Mouse (Mus musculus) intestine, embryonic 15.5 days (tissue): ENCODE data around the gene AC129217.1. TPM values are rescaled to one million over a fixed set of nuclear protein-coding genes. Genes with fewer than 3 reads are reported as not detected.
A peak's percentile ranks its signal among the peaks of the same experiment; 100 is the strongest.
"Not testable (repeated sequence)": the region's sequence is repeated elsewhere in the genome, so short reads cannot be mapped to it uniquely, and the experiment has no call there.

Experiments
- ATAC-seq: fragments of 200-750 bp; cut with Nextera tagmentation; 2 replicates; pipeline ENCODE4 v1.8.0; 2017; ENCODE audit warnings: moderate TSS enrichment, moderate library complexity
- H3K27ac ChIP-seq: fragments of 300-500 bp; sonication (generic); 2 replicates; pipeline ENCODE4 v1.5.1; 2015; ENCODE audit warnings: mild to moderate bottlenecking, inconsistent platforms
- H3K27me3 ChIP-seq: fragments of 300-500 bp; sonication (generic); replicated peaks from 2 replicates; pipeline ENCODE4 v1.6.1; 2015; ENCODE audit warnings: inconsistent platforms
- H3K36me3 ChIP-seq: fragments of 300-500 bp; sonication (generic); 2 replicates; pipeline ENCODE4 v1.6.1; 2015; ENCODE audit warnings: inconsistent platforms
- H3K4me1 ChIP-seq: fragments of 300-500 bp; sonication (generic); replicated peaks from 2 replicates; pipeline ENCODE4 v1.6.1; 2015; ENCODE audit warnings: inconsistent platforms
- H3K4me2 ChIP-seq: fragments of 300-500 bp; sonication (generic); replicated peaks from 2 replicates; pipeline ENCODE4 v1.6.1; 2015; ENCODE audit warnings: mild to moderate bottlenecking, inconsistent platforms
- H3K4me3 ChIP-seq: fragments of 300-500 bp; sonication (generic); replicated peaks from 2 replicates; pipeline ENCODE4 v1.5.1; 2015; ENCODE audit warnings: inconsistent platforms
- H3K9ac ChIP-seq: fragments of 300-500 bp; sonication (generic); 2 replicates; pipeline ENCODE4 v1.6.1; 2015; ENCODE audit warnings: inconsistent platforms
- H3K9me3 ChIP-seq: fragments of 300-500 bp; sonication (generic); 2 replicates; pipeline ENCODE4 v1.6.1; 2016; ENCODE audit warnings: inconsistent platforms
- WGBS: fragments of 180-500 bp; shearing (Covaris S2); methylation state at CpG from one replicate; pipeline ENCODE4 v1.1.7; 2015; 5-methylcytosine and 5-hydroxymethylcytosine counted together
- polyA plus RNA-seq: library from polyadenylated mRNA; unstranded; fragments of >200 nt; fragmentation: Nextera tagmentation; extraction: Ambion mirVana; gene quantifications from 2 replicates; pipeline ENCODE4 v1.2.1, GENCODE M21; 2015

AC129217.1 gene
- polyA plus RNA-seq, 1 experiment from 2014 or later, result not detected

DNA sequence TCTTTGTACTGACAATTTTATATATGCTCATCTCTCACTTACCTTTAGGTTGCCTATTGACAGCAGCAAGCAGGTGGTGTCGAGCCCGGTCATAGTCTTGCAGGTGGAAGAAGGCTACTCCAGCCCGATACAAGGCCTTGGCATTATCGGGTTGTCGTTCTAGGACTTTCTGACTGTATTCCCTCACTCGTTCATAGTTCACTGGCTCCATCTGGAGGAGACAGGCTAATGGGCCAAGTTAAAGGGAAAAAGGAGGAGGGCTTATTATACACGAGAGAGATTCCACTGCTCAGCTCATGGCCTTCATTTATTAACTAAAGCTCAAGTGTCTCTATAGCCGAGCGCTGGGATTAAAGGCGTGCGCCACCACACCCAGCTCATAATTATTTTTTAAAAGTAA lies 13.8 kb upstream of the AC129217.1 start:
- no peak overlapping the region; the same call in 1 of the 2 replicates for H3K9ac ChIP-seq
- no peak for ATAC-seq
- H3K4me2 ChIP-seq, result no peak overlapping the region
- H3K36me3 ChIP-seq, result peaks cover 18% of the 10 kb centered on the region
- no peaks in the 10 kb centered on the region for H3K9me3 ChIP-seq
- H3K27me3 ChIP-seq, result no peaks in the 10 kb centered on the region
- H3K4me3 ChIP-seq, result no peak overlapping the region
- peaks cover 19% of the 10 kb centered on the region for H3K4me1 ChIP-seq
- H3K27ac ChIP-seq, result no peak overlapping the region
- 73% methylated on average over 11 of the region's 11 CpGs for WGBS

DNA sequence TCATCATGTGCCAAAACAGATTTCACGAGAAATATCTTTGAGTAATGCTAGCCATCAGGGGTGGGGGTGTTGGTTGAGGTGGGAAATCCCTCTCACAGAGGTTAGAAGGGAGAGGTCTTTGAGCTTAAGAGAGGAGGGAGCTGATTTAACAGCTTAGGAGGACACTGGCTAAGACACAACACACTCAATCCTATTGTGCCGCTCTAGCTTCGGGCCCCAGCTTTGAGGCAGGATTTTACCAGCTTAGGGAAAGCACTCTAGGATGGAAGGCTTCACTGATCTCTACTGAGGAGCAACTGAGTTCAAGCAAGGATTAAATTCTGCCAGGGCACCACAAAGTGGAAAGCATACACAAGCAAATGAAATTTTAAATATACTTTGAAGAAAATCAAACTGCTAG lies 12.6 kb upstream of the AC129217.1 start:
- Histone ChIP-seq H3K4me1 (peaks cover 19% of the 10 kb centered on the region), H3K4me2 (peak overlapping the region; percentile 15), H3K9ac (peak overlapping the region; percentile 11; the same call in 1 of the 2 replicates), H3K27me3 (no peaks in the 10 kb centered on the region), H3K27ac (no peak overlapping the region), H3K36me3 (peaks cover 12% of the 10 kb centered on the region), H3K9me3 (no peaks in the 10 kb centered on the region), H3K4me3 (no peak overlapping the region)
- no peak for ATAC-seq
- 79% methylated on average over 3 of the region's 3 CpGs for WGBS

DNA sequence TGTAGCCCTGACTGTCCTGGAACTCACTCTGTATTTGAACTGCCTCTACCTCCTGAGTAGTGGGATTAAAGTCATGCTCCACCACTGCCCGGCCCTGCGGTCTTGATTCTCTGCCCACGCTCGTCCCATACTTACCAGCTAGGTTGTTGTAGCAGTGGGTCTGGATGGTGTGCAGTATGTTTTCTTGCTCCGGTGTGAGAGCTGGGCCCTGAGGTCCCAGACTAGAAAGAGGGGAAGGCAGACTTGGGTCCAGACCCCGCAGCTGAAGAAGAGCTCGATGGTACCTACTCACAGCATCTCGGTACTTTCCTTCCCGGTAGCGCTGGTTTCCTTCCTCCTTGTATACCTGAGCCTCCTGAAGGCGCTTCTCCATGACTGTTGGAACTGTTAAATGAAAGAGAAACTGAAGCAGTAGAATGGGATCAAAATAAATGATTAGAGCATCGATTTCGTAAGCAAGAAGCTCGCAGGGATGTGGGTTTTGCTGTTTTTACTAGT lies 11.2 kb upstream of the AC129217.1 start:
- Histone ChIP-seq H3K36me3 (peaks cover 12% of the 10 kb centered on the region), H3K4me3 (peak overlapping the region; percentile 98), H3K9ac (peak overlapping the region; percentile 68), H3K4me1 (peaks cover 21% of the 10 kb centered on the region), H3K4me2 (peak overlapping the region; percentile 80), H3K27ac (peak overlapping the region; percentile 100), H3K27me3 (no peaks in the 10 kb centered on the region), H3K9me3 (no peaks in the 10 kb centered on the region)
- WGBS, result 21% methylated on average over 14 of the region's 14 CpGs
- no peak for ATAC-seq

DNA sequence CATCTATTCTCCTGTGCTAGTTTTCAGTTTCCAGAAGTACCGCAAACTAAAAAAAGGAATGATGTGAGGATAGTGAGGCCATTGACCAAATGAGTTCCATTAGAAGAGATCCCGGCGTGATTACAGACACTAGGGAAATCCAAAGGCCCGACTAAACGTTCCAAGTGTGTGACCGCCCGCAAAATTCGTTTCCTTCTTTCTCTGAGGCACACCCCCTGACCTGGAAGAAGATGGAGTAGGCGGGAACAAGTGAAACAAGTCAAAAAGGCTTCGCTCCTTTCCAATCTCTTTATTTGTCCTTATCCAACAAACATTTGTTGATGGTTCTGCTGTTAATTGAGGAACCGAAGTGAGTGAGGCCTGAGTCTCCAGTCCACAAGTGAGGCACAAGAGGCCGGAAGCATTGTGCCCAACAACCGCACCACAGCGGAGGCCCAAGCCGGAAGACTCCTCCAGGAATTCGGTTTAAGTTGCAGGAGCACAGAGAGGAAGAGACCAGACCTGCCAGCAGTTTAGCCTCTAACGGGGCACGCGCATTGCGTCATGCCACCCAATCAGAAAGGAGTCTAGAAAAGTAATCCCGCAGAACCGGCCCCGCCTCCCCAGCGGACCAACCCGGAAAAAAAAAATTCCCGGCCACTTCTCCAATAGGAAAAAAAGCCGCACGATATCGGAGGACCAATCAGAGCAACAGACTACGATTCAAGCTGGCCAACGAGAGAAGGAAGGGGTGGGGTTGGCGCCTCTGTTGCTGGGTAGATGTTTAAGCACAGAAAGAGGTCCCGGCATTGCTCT lies 10.6 kb upstream of the AC129217.1 start, which contains the start of gene Ttc9c:
Gene Ttc9c, minus strand, starts transcription at position 533 of the 795 bp plus-strand sequence.
- Histone ChIP-seq H3K4me1 (peaks cover 21% of the 10 kb centered on the region), H3K9me3 (no peaks in the 10 kb centered on the region), H3K4me3 (peak within 1 kb of the TSS; percentile 98), H3K27me3 (no peaks in the 10 kb centered on the region), H3K36me3 (peaks cover 6% of the 10 kb centered on the region), H3K4me2 (peak within 1 kb of the TSS; percentile 80), H3K9ac (peak within 1 kb of the TSS; percentile 98), H3K27ac (peak within 1 kb of the TSS; percentile 100)
- ATAC-seq, result peak; percentile 93
- WGBS, result under 1% methylated on average over 33 of the region's 33 CpGs

DNA sequence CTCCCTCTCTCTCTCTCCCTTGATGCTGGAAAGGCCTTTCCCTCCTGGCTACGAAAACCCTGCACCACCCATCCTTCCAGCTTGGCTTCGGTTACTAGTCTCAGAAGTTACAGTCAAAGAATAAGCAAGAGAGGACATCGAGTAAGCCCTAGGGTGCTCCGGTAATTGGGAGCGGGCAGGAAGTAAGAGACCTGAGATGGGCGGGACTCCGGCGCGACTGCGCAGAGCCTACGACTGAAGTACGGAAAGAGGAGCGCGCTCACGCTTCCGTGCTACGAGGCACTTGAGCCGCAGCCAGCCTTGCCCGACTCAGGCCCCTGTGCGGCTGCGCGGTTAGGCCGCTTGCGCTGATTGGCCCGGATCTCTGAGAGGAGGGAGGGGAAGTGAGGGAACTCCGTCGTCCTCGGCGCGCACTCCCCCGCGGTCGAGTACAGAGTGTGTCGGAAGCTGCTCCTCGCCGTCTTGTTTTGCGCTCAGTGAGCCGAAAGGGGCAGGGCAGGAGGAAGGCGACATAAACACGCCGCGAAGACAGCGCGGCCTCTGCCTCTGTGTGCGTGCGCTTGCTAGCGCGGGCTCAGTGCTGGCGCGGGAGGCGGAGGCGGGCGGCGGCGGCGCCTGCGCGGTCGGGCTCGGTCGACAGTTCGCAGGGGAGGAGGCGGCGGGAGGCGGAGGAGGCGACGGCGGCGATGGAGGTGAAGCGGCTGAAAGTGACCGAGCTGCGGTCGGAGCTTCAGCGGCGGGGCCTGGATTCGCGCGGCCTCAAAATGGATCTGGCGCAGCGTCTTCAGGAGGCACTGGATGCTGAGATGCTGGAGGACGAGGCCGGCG lies 9.8 kb upstream of the AC129217.1 start, which contains the start of gene Hnrnpul2:
Gene Hnrnpul2, plus strand, starts transcription at position 415 of the 828 bp plus-strand sequence.
- Histone ChIP-seq H3K4me2 (peak within 1 kb of the TSS; percentile 80), H3K36me3 (peaks cover 14% of the 10 kb centered on the region), H3K27me3 (no peaks in the 10 kb centered on the region), H3K4me3 (peak within 1 kb of the TSS; percentile 98), H3K9ac (peak within 1 kb of the TSS; percentile 98), H3K4me1 (peaks cover 21% of the 10 kb centered on the region), H3K27ac (peak within 1 kb of the TSS; percentile 100), H3K9me3 (no peaks in the 10 kb centered on the region)
- WGBS, result under 1% methylated on average over 81 of the region's 83 CpGs
- peak; percentile 95 for ATAC-seq

DNA sequence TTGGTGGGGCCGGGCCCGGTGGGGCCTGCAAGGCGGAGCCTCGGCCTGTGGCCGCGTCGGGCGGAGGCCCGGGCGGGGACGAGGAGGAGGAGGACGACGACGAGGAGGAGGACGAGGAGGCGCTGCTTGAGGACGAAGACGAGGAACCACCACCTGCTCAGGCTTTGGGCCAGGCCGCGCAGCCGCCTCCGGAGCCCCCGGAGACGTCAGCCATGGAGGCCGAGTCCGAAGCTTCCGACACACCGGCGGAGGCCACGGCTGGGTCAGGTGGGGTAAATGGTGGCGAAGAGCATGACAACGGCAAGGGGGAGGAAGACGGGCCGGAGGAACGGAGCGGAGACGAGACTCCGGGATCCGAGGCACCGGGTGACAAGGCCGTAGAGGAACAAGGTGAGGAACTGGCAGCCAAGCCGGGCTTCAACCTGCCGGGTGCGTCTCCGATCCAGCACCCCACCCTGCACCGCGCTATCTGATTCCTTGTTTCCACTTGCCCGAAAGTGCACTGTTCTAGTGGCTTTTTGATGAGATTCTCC lies 9.1 kb upstream of the AC129217.1 start:
- Histone ChIP-seq H3K27me3 (no peaks in the 10 kb centered on the region), H3K27ac (peak overlapping the region; percentile 100), H3K9ac (peak overlapping the region; percentile 98), H3K36me3 (peaks cover 16% of the 10 kb centered on the region), H3K9me3 (no peaks in the 10 kb centered on the region), H3K4me2 (peak overlapping the region; percentile 80), H3K4me1 (peaks cover 21% of the 10 kb centered on the region), H3K4me3 (peak overlapping the region; percentile 98)
- peak; percentile 26 for ATAC-seq
- 0% methylated on average over 48 of the region's 48 CpGs for WGBS

DNA sequence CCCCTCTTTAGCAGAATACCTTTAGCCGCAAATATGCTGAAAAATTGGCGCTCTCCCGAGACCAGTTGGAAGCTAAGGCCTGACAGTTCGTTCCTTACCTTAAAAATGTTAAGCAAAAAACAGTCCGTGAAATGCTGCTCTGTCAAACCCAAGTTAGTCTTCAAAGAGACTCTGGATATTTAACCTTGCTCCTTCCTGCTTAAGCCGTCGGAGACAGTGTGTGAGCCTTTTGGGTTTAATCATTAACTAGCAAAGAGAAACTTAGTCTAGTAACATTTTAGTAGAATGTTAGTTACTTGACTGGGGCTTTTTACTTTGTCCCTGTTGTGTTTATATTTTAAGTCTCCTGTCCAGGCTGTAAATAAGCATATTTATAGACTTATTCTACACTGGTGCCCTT lies 8.4 kb upstream of the AC129217.1 start:
- WGBS, result 0% methylated on average over 7 of the region's 7 CpGs
- Histone ChIP-seq H3K9ac (peak overlapping the region; percentile 98), H3K27me3 (no peaks in the 10 kb centered on the region), H3K4me1 (peaks cover 19% of the 10 kb centered on the region), H3K27ac (peak overlapping the region; percentile 100), H3K36me3 (peaks cover 12% of the 10 kb centered on the region), H3K4me2 (peak overlapping the region; percentile 80), H3K9me3 (no peaks in the 10 kb centered on the region), H3K4me3 (peak overlapping the region; percentile 98)
- no peak for ATAC-seq

DNA sequence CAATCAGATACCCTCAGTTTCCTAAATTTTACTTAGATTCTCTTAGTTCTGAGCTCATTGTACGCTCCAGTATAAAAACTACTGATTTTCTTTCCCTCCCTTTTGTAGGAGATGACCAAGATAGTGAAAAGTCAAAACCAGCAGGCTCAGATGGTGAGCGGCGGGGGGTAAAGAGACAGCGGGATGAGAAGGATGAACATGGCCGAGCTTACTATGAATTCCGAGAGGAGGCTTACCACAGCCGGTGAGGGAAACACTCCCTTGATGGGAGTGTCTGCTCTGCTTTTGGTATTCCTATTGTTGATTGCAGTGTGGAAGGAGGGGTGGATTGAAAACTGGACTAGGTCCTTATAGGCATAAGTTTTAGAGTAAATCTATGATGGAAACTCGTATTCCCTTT lies 6.9 kb upstream of the AC129217.1 start:
- no peaks in the 10 kb centered on the region for H3K9me3 ChIP-seq
- peak overlapping the region; percentile 10; the same call in 1 of the 2 replicates for H3K4me3 ChIP-seq
- WGBS, result 69% methylated on average over 8 of the region's 8 CpGs
- peak overlapping the region; percentile 80 for H3K4me2 ChIP-seq
- H3K9ac ChIP-seq, result peak overlapping the region; percentile 31
- no peaks in the 10 kb centered on the region for H3K27me3 ChIP-seq
- H3K36me3 ChIP-seq, result peaks cover 12% of the 10 kb centered on the region
- no peak overlapping the region for H3K27ac ChIP-seq
- no peak for ATAC-seq
- H3K4me1 ChIP-seq, result peaks cover 9% of the 10 kb centered on the region

DNA sequence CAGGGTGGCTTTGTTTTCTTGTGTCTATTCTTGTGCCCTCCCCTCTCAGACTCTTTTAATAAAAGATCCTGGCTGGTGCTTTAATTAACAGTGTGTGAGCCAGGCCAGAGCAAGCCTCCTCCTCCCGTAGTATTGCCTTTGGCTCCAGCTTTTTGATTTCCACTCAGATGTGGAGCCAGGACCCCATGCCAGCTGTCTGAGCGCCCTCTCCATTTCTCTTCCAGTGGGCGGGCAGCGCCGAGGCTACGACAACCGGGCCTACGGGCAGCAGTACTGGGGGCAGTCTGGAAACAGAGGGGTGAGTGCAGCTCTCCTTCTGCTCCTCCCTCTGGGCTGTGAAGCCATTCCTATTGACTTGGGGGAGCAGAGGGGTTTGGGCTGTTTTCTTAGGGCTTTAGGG lies 1.1 kb downstream of the AC129217.1 start:
- Histone ChIP-seq H3K9ac (no peak overlapping the region), H3K4me2 (no peak overlapping the region), H3K27ac (no peak overlapping the region), H3K9me3 (no peaks in the 10 kb centered on the region), H3K4me3 (no peak overlapping the region), H3K4me1 (no peaks in the 10 kb centered on the region), H3K27me3 (no peaks in the 10 kb centered on the region), H3K36me3 (peaks cover 58% of the 10 kb centered on the region)
- 92% methylated on average over 8 of the region's 8 CpGs for WGBS
- no peak for ATAC-seq

DNA sequence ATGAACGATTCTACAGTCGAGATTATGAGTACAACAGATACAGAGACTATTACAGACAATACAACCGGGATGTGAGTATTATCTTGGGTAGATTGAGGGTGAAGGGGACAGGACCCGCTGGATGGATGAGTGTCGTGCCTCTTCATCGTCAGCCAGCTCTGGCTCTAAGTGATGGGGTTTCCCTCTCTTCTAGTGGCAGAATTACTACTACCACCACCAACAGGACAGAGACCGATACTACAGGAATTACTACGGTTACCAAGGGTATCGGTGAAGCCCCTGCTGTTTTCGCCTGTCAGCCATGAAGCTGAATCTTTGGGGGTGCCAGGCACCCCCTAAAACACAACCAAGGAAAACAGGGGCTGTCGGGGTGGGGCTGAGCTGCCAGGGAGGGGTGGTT lies 1.7 kb downstream of the AC129217.1 start:
- Histone ChIP-seq H3K27me3 (no peaks in the 10 kb centered on the region), H3K4me1 (no peaks in the 10 kb centered on the region), H3K4me2 (no peak overlapping the region), H3K9me3 (no peaks in the 10 kb centered on the region), H3K9ac (no peak overlapping the region), H3K4me3 (no peak overlapping the region), H3K27ac (no peak overlapping the region), H3K36me3 (peaks cover 58% of the 10 kb centered on the region)
- ATAC-seq, result no peak
- WGBS, result 84% methylated on average over 11 of the region's 11 CpGs

DNA sequence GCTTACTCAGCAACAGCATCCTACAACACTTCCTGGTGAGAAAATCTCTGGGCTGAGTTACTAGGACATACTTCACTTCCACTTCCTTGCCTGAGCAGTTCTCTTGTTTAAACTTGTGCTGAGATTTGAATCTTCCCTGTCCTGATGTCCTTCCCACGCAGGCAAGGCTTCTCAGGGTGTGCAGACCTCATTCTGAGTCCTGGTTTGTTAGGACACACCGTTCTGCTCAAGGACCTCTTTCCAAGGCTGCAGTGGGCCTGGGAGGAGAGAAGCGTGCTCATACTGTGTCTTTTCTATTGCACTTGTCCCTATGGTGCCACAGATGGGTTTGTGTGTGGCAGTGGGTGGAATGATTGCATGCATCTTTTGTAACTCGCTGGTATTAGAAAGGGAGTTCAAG lies 3.4 kb downstream of the AC129217.1 start:
- no peak overlapping the region for H3K4me3 ChIP-seq
- H3K4me2 ChIP-seq, result no peak overlapping the region
- peaks cover 4% of the 10 kb centered on the region; the same call in 1 of the 2 replicates for H3K4me1 ChIP-seq
- no peaks in the 10 kb centered on the region for H3K27me3 ChIP-seq
- H3K27ac ChIP-seq, result no peak overlapping the region
- ATAC-seq, result no peak
- peaks cover 54% of the 10 kb centered on the region for H3K36me3 ChIP-seq
- no peaks in the 10 kb centered on the region for H3K9me3 ChIP-seq
- WGBS, result 91% methylated on average over 4 of the region's 4 CpGs
- H3K9ac ChIP-seq, result no peak overlapping the region

DNA sequence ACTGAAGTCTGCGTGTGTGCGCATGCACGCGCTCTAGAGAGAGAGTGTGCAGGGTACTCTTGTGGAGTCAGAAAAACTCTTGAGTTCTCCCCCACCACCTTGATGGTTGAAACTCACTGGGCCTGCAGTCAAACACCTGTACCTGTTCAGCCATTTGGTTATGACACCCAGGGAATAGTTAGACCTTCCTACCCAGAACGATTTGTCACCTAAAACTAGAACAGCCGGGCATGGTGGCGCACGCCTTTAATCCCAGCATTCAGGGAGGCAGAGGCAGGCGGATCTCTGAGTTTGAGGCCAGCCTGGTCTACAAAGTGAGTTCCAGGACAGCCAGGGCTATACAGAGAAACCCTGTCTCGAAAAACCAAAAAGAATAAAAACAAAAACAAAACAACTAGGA lies 6.8 kb downstream of the AC129217.1 start:
- H3K27me3 ChIP-seq, H3K27ac ChIP-seq, ATAC-seq, H3K9ac ChIP-seq, H3K4me3 ChIP-seq, H3K9me3 ChIP-seq, H3K4me2 ChIP-seq: not testable (repeated sequence)
- Histone ChIP-seq H3K36me3 (peaks cover 29% of the 10 kb centered on the region), H3K4me1 (peaks cover 12% of the 10 kb centered on the region)
- WGBS, result 94% methylated on average over 10 of the region's 10 CpGs
